Mouse (Mus musculus): ENCODE data around the gene Efna3.

The Efna3 gene

DNA sequence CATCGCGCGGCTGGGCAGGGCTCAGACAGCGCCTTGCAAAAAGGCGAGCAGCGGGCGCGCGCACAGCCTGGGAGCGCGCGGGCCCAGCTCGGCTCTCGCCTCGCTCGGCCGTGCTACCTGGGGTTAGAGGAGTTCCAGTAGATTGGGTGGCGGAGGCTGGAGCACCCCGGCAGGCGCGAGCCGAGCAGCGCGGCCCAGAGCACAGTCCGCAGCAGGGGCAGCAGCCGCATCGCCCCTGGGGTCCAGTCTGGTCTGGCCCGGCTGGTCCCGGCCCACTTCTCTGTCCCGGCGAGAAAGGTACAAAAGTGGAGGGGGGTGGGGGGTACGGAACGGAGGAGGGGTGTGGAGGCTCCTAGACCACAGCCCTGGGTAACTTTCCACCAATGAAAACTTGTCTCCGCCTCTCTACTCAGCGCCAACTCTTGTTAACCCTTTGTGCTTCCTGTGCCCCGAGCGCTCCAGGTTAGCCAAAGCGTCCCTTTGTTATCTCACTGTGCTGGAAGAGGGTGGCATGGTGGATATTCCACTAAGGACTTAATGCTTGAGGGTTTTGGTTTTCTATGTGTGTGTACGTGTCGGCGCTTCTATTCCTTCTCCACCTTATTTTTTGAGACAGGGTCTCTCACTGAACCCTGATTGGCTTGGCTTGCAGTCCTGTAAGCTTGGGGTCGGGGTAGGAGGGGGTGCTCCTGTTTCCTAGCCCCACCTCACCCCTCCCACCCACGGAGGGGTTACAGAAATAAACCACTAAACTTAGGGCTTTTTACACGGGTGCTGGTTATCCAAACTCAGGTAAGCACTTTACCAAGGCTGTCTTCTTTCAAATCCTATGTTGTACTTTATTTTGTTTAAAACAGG, 15.2 kb upstream of the Efna3 start, which contains the start of gene Efna4:
TSS of gene Efna4 (minus strand) at position 308 of the 858 bp plus-strand sequence.
- peak; percentile 95 for DNase-seq

DNA sequence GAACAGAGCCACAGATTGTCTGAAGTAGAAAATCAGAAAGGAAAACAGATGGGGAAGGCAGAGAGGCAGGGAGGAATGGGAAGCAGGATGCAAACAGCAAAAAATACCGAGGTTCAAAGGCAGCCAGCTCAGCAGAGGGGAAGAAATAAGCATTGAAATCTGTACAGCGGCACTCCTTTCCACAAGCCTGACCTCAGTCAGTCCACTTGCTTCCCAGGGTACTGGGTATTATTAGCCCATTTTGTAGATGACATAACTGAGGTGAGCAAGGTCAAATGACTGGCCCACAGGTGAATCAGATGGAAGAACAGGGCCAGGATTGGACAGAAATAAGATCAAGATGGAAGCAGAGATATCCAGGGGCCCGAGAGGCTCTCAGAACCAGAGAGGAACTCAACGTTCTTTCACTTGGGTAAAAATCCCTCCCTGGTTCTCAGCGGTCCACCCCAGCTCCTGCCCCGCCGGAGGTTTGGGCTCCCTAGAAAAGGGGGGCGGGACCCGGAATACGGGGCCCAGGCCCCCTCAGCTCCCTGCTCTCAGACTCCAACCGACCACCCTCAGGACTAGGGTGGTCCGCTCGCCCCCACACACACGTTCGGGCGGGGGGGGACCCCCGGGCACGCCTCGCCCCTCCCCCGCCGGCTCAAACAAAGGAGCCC, 14.4 kb upstream of the Efna3 start:
- DNase-seq, result no peak

DNA sequence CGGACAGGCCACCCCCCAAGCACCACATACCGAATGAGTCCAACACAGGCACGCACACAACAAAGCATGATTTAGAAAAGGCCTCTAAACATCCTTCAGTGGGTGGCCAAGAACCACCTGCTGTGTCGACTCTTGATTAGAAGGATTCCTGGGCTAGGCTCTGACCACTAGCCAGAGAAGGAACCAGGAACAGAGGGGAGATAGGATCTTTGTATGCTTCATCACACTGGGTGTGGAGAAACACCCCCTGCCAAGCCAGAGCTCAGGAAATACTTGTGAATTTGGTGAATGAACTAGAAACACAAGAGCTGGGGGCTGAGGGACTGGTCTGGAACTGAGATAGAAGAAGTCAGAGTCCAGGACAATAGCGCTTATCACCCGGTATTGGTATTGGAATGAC, 13.8 kb upstream of the Efna3 start:
- DNase-seq, result no peak

DNA sequence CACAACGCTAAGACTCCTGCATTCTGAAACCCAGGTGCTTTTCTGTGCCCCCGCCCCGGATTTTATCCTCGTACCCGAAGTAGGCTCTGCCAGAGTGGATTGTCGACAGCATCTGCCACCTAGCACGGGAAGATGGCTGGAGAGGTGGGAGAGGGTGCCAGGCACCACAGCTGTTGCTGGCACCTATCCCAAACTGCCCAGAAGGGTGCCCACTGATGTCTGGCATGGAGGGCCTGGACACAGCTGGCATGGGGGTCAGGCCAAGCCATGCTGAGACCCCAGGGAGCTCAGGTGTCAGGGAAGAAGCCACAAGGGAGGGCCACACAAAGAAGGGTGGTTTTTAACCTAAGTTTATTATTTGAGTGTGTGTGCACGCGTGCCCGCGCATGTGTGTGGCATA, 10.3 kb upstream of the Efna3 start:
- no peak for DNase-seq

DNA sequence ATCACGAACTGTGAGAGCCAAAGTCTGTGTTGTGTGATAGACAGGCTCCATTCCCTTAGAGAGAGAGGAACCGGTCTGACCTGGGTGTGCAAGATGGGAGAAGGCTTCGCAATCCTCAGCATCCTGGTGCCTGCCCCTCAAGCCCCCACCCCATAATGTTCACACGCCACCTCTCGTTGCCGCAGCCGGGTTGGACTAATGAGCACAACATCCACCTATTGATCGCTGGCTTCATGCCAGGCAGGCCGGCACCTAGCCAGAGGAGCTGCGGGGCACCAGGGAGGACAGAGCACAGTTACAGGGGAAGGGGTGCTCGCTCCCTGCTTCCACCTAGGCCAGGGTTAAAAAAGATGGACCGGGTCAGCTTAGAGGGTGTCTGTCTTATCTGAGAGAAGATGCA, 9.7 kb upstream of the Efna3 start:
- no peak for DNase-seq

DNA sequence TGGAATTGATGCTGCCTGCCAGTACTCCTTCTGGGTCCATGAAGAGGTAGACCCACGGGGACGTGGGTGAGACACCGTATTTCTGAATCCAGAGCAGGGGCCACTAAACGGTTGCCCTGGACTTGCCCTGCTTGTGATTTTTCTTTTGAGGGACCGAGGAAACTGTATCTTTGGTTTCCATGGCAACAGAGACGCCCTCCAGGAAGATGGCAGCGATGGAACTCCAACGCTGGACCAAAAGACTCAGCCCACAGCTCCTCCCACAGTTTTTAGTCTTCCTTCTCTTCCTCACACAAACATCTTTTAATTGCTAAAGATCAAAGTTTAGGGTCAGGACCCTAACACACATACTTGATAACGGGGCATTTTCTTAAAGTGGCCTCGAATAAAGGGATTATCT, 9.2 kb upstream of the Efna3 start:
- no peak for DNase-seq

DNA sequence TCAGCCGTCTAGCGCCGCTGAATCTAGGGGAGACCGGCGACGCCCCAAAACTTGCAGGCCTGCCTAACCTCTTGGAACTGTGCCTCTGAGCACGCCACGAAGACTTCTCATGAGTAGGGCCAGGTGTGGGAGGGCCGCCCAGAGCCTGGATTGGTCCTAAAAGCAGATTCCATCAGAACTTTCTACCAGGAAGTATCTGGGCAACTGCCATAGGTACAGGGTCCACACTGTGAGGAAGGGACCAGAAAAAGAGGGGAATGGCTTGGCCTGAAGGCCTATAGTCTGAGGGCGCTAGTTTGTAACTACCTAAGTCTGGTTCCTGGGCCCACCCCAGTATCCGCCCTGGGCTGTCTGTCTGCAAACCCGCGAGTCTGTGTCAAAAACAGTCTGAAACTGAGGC, 8.8 kb upstream of the Efna3 start:
- no peak for DNase-seq

DNA sequence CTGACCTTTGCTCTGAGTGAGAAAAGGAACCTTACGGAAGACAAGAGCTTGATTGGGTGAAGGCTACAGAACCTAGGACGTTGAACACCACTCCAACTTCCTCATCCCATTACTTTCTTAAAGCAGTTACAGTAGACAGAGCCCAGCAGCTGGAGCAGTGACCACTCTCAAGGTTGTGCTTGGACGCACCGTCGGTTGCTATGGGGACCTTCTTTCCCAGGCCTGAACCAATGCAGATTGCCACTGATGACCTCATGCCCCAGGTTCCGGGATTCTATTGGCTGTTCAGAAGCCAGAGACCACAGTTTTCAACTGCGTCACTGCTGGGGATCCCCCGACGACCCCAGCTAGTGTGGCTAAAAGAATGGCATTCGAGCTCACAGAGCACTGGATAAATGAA, 8.2 kb upstream of the Efna3 start:
- no peak for DNase-seq

DNA sequence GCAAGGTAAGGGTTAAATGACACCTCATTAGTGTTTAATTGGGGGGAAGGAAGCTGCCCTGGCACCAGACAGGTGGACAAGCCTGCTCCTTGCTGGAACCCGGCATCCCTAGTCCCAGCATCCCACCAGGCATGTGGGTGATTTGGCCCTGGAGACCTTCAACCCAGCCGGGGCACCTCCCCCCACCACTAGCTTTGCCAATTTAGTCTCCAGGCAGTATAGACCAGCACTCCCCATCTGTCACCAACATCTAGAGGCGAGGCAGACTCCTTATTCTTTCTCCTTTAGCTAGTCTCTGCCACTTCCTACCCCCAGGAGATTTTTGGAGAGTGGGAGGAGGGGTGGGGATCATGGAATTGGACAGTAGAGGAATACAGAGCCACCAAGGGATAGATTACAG, 7.6 kb upstream of the Efna3 start:
- DNase-seq, result no peak

DNA sequence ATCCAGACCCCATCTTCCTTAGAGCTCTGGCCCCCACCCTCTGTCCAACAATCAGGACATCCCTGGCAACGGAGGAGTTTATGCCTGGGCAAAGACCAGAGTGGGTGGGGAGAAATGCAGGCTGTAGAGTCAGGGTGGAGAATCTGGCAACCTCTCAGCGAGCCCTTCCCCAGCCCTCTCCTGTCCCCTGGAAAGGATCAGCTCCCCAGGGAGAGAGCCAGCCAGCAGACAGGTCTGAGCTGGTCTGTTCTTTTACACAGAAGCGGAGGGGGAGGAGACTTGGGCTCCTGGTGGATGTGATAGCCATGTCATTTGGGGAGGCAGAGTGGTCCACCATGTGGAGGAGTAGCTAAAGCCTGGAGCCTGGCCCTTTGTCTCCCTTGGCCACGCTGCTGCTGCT, 5.9 kb upstream of the Efna3 start:
- DNase-seq, result no peak

DNA sequence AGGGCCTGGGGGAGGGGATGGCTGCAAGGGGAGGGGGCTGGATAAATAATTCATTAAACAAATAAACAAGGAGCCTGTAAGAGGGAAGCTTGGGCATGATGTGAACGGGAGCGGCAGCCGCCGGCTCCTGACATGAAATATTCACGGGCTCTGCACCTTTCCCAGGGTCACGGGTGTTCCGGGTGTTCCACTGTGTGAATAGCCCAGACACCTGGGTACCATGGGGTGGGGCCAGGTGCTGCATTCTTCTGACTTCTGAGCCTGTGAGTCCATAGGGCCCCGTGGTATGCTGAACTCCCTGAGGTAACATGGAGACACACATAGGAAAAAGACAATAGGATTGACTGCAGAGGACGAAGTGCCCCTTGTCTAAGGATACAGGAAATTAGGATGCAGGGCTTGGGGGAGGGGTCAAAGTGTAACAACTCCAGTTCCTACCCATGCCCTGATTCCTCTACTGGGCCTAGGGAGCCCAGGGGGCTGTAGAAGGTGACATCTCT, 4.7 kb upstream of the Efna3 start:
- no peak for DNase-seq

DNA sequence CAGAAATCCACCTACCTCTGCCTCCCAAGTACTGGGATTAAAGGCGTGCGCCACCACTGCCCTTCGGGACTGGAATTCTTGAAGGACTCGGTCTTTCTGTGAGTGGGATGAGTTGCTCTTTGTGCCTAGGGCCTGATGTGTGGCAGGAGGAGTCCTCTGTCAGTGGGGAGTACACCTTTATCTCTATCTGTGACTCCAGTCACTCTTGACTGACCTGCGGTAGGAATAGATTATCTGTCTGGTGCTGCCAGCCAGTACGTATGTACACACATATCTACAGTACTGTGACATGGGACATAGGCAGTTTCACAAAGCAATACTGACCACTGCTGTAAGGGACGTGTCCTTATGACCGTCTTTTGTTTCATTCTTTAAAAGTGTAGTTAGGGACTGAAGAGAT, 3.1 kb upstream of the Efna3 start:
- no peak for DNase-seq

DNA sequence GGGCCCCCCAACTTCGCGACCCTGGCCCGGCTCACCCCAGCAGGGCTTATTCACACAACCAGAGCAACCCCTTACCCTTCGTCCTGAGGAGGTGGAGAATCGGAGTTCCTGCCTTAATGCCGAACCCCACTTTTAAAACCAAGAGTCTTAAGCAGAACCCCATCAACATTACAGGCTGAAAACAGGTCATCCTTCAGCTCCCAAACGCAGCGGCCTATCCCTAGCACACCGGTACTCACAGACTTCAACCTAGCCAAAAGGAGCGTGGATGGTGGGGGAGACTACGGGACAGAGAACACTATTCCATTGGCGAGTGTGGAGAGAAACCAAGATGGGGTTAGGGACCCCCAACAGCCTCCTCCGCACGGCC, 649 bp downstream of the Efna3 start:
- DNase-seq, result no peak

DNA sequence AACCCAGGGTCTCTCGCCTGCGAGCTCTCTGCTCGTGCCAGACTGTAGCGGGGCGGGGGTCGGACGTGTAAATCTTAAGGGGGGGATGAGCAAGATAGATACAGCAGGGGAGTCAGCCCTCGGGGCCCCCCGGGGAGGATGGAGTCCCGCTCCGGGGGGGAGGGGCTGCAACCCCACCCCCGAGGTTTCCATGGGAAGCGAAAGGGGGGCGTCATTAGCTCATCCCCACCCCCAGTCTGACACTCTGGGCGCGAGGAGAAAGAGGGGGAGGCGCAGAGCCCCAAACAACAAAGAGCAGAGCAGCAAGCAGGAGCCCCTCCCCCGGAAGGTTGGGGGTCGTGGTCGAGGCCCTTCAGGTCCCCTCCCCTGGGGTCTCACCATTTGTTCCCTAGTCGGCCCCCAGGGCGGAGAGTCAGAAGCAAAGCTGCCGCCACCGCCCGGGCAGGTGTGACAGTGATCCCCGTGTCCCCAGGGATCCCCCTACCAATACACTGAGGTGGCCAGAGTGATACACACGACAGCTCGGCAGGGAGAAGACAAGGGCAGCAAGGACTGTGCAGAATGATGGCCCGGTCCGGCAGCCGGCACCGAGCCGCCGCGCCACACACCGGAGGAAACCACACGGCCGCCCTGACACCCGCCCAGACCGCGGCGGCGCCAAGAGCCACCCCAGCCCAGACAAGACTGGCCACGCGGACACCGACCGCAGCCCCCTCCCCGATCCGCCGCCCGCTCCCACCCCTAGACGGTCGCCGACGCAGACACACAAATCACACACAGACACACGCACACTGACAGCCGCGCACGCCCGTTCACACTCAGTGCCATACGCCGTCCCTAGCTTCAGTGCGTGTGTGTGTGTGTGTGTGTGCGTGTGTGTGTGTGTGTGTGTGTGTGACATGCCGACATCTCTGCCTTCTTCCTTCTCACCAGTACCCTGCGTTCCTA, 1.3 kb downstream of the Efna3 start:
- peak; percentile 92 for DNase-seq

DNA sequence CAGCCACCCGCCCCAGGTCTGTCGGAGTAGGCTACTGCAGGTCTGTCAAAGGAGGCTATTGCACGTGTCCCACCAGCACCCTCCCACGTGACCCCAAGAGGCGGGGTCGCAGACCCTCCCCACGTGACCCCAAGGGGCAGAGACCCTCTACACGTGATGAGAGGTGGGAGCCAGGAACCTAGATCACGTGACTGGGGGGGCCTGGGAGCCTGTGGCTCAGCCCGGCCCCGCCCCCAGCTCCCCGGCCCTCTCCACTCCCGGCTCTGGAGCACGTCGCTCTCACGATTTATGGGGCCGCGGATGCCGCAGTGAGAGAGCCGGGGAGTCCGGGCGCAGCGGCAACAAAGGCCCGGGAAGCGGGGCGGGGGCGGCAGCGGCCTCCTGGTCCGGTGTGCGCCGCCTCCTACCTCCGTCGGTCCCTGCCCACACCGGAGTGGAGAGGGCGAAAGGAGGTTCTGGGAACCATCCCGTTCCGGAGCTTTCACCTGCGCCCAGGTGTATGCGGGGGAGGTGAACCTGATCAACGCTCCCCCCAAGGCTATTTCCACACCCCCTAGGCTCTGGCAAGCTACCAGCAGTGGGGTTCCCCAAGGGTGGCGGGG, 2.1 kb downstream of the Efna3 start:
- peak; percentile 92 for DNase-seq

DNA sequence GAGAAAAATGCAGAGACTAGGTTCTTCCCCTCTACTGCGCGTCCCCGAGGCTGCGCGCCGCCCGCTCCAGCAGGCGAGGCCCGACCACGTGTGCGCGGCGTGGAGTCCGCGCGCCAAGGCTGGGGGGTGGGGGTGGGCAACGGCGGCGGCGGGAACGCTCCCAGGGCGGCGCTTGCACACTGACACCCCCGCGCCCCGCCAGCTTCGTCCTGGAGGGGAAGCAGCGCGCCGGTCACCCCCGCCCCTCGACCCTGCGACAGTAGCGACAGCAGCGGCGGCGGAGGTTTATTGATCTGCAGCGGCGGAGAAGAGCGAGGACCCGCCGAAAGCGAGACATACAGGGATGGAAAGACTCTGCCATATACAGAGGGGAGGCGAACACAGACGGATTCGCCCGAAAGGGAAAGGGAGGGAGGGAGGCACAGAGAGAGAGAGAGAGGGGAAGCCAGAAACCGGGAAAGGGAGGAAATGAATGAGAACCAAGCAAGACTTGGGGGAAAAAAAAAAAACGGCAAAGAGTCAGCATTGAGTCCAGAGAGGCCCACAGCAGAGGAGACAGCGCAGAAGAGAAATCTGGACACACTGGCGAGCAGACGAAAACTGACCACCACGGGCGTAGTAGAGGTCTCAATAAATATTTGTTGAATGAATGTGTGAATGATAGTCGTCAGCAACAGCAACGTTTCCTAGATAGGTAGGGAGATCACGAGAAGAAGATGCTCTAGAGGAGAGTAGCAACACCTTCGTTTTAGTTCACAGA, 3.0 kb downstream of the Efna3 start:
- peak; percentile 81 for DNase-seq

DNA sequence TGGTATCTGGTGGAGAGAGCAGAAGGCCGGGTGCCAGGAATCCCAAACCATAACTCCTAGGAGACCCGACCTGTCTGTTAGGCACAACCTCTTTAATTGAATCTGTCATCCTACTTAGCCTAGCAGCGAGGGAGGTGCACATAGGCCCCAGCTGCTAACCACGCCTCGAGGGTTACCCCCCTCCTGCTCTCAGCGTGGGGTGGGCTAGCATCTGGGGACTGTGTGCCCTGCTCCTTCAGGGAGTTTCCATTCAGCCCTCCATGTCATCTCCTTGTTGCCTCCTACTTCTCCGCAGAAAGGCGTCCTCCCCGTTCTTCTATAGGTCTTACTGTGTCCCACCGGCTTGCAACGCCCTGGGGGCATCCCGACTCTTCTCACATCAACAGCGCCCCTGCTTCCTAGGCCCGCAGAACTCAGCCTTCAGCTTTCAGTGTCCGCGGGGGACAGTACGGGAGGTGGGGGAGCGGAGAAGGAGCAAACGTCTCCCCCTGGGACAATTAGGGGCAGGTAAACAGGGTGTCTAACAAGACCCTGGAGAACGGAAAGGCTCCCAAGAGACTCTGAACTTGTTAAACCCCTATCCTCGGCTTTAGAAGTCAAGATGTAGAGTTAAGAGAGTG, 3.7 kb downstream of the Efna3 start:
- peak; percentile 90 for DNase-seq

DNA sequence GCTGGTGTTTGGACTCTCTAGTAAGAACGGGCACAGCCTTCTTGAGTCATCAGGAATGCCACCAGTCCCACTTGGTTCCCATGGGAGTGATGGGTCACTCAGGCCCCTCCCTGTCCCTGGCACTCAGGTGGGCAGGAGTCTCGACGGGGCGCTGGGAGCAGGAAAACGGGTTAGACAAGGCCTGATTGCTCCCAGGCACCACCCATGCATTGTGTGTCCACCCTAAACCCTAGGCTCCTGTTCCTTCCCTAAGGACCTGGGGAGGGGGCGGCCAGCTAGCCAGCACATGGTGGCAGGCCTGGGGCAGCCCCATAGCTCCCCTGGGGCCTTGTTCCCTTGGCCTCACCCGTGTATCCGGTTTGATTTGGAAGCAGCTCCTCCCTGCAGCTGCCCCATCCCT, 4.4 kb downstream of the Efna3 start:
- peak; percentile 90 for DNase-seq

DNA sequence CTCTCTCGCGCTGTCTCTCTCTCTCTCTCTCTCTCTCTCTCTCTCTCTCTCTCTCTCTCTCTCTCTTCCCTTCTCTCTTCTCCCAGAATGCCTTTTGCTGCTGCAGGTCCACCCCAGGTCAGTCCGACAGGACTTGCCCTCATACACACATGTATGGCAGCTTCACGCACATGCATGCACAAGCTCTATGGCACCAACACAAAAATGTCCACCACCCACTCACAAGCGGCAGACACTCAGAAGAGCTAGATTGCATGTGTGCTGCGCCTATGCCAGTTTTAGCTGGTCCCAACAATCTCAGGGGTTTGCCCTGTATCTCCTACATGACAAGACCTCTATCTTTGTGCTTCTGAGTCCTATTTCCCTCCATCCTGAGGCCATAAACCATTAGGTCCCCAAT, 5.5 kb downstream of the Efna3 start:
- DNase-seq, result no peak

DNA sequence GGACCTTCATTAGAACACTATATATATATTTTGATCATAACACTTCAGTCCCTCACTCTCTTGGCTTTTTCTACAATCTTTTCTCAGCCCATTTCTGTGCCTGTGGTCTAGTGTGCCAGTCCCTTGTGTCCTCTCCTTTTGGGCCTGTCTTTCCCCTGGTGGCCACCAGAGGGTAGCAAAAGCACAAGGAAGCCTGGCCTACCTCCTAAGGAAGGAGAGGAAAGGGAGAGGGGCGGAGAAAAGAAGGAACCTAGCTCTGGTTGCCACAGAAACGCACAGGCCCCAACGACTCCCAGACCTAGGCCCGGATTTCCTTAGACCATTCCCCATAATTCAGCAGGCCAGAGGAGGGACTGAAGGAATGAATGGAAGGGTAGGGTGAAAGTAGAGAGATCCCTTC, 5.9 kb downstream of the Efna3 start:
- peak; percentile 98 for DNase-seq

All from heart, adult 11 months (tissue).